Mouse (Mus musculus) neural tube, embryonic 11.5 days (tissue): Measurements from ENCODE around the gene Zfp747. TPM values are rescaled to one million over a fixed set of nuclear protein-coding genes. Genes with fewer than 3 reads are reported as not detected.
"Not testable (repeated sequence)": the region's sequence is repeated elsewhere in the genome, so short reads cannot be mapped to it uniquely, and the experiment has no call there.

Experiments
- ATAC-seq: fragments of 200-750 bp; cut with Nextera tagmentation; 2 replicates; pipeline ENCODE4 v1.8.0; 2017; ENCODE audit warnings: moderate number of reproducible peaks, mild to moderate bottlenecking, moderate TSS enrichment, moderate library complexity; ENCODE audit not compliant: insufficient read depth, low FRiP score, low TSS enrichment
- DNase-seq: peaks from one replicate; pipeline ENCODE4 v3.0.0-alpha.2; 2015; ENCODE audit warnings: low spot score
- H3K27ac ChIP-seq: fragments of 300-500 bp; sonication (generic); 2 replicates; pipeline ENCODE4 v1.5.1; 2014; ENCODE audit warnings: low read depth, mild to moderate bottlenecking, low read length
- H3K27me3 ChIP-seq: fragments of 300-500 bp; sonication (generic); 2 replicates; pipeline ENCODE4 v1.6.1; 2014; ENCODE audit warnings: mild to moderate bottlenecking, low read length, mixed read lengths; ENCODE audit not compliant: control insufficient read depth, insufficient read depth
- H3K36me3 ChIP-seq: fragments of 300-500 bp; sonication (generic); 2 replicates; pipeline ENCODE4 v1.6.1; 2014; ENCODE audit warnings: mild to moderate bottlenecking, low read length, moderate library complexity, mixed read lengths; ENCODE audit not compliant: control insufficient read depth, insufficient read depth
- H3K4me1 ChIP-seq: fragments of 300-500 bp; sonication (generic); 2 replicates; pipeline ENCODE4 v1.6.1; 2014; ENCODE audit warnings: low read length, mixed read lengths; ENCODE audit not compliant: control insufficient read depth, insufficient read depth
- H3K4me2 ChIP-seq: fragments of 300-500 bp; sonication (generic); 2 replicates; pipeline ENCODE4 v1.6.1; 2014; ENCODE audit warnings: low read depth, mild to moderate bottlenecking, moderate library complexity
- H3K4me3 ChIP-seq: fragments of 300-500 bp; sonication (generic); 2 replicates; pipeline ENCODE4 v1.5.1; 2014; ENCODE audit warnings: low read depth, low read length
- H3K9ac ChIP-seq: fragments of 300-500 bp; sonication (generic); 2 replicates; pipeline ENCODE4 v1.6.1; 2014; ENCODE audit warnings: mild to moderate bottlenecking, low read length
- H3K9me3 ChIP-seq: fragments of 300-500 bp; sonication (generic); 2 replicates; pipeline ENCODE4 v1.6.1; 2016; ENCODE audit warnings: low read length; ENCODE audit not compliant: control insufficient read depth
- WGBS: fragments of 180-500 bp; shearing (Covaris S2); extraction: QIAGEN DNeasy Blood & Tissue Kit; methylation state at CpG from one replicate; pipeline ENCODE4 v1.1.7; 2014; 5-methylcytosine and 5-hydroxymethylcytosine counted together
- polyA plus RNA-seq: library from polyadenylated mRNA; unstranded; fragments of >200 nt; fragmentation: Nextera tagmentation; extraction: Ambion mirVana; gene quantifications from 2 replicates; pipeline ENCODE4 v1.2.1, GENCODE M21; 2014

The Zfp747 gene
- polyA plus RNA-seq, 1 experiment from 2014 or later = 9.4 TPM

DNA sequence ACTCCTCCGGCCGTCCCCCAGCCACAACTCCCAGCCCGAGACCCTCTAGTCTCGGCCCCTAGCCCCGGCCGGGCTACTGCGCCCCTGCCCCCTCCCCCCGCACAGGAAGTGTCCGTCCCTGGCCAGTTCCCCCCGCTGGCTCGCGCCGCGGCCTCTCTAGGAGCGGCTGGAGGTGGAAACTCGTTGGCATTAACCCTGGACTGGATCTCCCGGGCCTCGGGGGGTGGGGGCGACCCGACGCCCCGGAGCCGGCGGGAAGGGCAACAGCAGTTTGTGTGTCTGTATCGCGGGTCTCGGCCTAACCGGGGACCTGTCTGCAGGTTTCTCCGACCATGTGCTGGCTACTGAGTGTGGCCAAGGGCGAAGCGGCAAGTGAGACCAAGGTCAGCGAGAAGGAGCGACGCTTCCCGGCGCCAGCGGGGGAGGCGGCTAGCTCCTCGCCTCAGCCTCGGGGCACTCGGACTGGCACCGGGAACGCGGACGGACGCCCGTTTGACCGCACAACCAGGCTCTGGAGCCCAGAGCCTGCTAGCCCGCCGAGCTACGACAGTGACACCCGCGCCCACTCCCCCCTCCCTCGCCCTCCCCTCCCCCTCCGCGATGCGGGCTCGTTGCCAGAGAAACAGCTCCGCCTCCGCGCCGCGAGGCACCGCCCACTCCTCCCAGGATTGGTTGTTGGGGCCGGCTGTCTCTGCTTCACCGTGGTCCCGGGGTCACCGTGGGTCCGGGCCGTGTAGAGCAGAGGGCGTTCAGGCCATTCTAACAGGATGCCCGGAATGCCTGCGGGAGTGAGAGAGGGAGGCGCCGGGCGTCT lies 30.1 kb downstream of the Zfp747 start, which contains the start of gene Zfp768:
Gene Zfp768 (minus strand): TSS at position 78 of the 814 bp plus-strand sequence.
- ATAC-seq (peak; percentile 93), DNase-seq (peak; percentile 95)
- Histone ChIP-seq H3K27me3 (no peaks in the 10 kb centered on the region), H3K4me1 (peaks cover 5% of the 10 kb centered on the region; the same call in 1 of the 2 replicates), H3K27ac (peak within 1 kb of the TSS; percentile 84), H3K36me3 (peaks cover 5% of the 10 kb centered on the region; the same call in 1 of the 2 replicates), H3K9ac (peak within 1 kb of the TSS; percentile 86), H3K4me3 (peak within 1 kb of the TSS; percentile 95), H3K9me3 (no peaks in the 10 kb centered on the region), H3K4me2 (peak within 1 kb of the TSS; percentile 85)
- WGBS = under 1% methylated on average over 59 of the region's 76 CpGs

DNA sequence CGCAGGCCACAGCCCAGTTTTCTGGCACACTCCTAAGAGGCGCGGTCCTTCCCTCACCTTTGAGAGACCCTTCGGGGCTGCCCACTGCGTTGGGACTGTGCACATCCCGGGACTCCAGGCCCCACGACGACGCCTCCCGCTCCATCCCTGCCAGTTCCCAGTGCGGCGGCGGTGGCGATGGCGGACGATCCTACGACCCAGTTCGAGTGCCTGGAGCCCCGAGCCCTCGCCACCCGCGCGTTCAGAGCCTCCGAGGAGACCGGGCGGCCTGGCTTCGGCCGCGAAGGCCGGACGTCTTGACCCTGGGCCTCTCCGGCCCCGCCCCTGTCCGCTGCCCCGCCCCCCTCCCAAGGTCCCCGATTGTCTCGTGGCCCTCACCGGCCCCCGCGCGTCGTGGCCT lies 30.8 kb downstream of the Zfp747 start:
- Histone ChIP-seq H3K27ac (peak overlapping the region; percentile 84), H3K9ac (peak overlapping the region; percentile 86), H3K27me3 (no peaks in the 10 kb centered on the region), H3K36me3 (peaks cover 5% of the 10 kb centered on the region; the same call in 1 of the 2 replicates), H3K4me2 (peak overlapping the region; percentile 85), H3K4me3 (peak overlapping the region; percentile 95), H3K9me3 (no peaks in the 10 kb centered on the region), H3K4me1 (peaks cover 5% of the 10 kb centered on the region; the same call in 1 of the 2 replicates)
- ATAC-seq = 0 out of 2 replicates have a peak, but pooled peaks have one; percentile 26
- WGBS = 0% methylated on average over 41 of the region's 42 CpGs
- DNase-seq = no peak

DNA sequence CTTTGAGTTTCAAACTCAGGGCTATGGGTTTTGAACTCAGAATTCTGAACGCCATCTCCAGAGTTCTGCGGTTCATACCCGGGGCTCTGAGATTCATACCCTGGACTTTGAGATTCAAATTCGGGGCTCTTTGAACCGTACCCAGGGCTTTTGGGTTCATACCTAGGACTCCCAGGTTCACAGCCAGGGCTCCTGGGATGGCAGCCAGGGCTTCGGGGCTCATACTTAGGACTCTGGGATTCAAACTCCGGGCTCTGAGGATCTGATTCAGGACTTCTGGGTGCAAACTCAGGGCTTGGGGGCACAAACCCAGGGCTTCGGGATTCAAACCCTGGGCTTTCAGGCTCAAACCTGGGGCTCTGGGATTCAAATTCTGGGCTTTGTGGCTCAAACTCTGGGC lies 31.5 kb downstream of the Zfp747 start:
- H3K4me3 ChIP-seq = peak overlapping the region; percentile 95; the same call in 1 of the 2 replicates
- WGBS = 90% methylated on average over 8 of the region's 8 CpGs
- no peak for ATAC-seq

DNA sequence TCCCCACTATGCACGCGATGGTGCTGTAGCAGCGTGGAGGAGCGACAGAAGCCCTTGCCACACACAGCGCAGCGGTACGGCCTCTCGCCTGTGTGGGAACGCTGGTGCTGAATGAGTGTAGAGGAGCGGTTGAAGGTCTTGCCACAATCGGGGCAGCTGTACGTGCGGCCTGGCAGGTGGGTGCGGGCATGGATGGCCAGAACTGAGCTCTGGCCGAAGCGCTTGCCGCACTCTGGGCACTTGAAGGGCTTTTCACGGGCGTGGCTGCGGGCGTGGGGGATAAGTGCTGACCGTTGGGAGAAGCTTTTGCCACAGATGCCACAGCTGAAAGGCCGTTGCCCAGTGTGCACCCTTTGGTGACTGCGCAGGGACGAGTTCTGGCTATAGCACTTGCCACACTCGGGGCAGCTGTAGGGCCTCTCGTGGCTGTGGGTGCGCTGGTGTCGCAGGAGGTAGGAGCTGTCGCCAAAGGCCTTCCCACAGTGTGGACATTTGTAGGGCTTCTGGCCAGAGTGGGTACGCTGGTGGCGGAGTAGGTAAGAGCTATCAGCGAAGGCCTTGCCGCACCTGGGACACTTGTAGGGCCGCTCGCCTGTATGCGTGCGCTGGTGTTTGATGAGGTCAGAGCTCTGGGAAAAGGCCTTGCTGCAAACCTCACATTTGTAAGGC lies 32.4 kb downstream of the Zfp747 start:
- Histone ChIP-seq H3K4me3 (peak overlapping the region; percentile 1; the same call in 1 of the 2 replicates), H3K4me2 (no peak overlapping the region), H3K27me3 (no peaks in the 10 kb centered on the region), H3K4me1 (peaks cover 5% of the 10 kb centered on the region; the same call in 1 of the 2 replicates), H3K9ac (no peak overlapping the region), H3K36me3 (peaks cover 5% of the 10 kb centered on the region; the same call in 1 of the 2 replicates), H3K27ac (no peak overlapping the region), H3K9me3 (no peaks in the 10 kb centered on the region)
- WGBS = 94% methylated on average over 38 of the region's 38 CpGs
- ATAC-seq = no peak
- DNase-seq = no peak

More for the DNA sequence above, 31.5 kb downstream of the Zfp747 start:
- Histone ChIP-seq H3K9ac (no peak overlapping the region), H3K4me2 (peak overlapping the region; percentile 85), H3K27ac (no peak overlapping the region), H3K4me1 (peaks cover 5% of the 10 kb centered on the region; the same call in 1 of the 2 replicates), H3K27me3 (no peaks in the 10 kb centered on the region), H3K9me3 (no peaks in the 10 kb centered on the region), H3K36me3 (peaks cover 5% of the 10 kb centered on the region; the same call in 1 of the 2 replicates)
- DNase-seq = no peak

DNA sequence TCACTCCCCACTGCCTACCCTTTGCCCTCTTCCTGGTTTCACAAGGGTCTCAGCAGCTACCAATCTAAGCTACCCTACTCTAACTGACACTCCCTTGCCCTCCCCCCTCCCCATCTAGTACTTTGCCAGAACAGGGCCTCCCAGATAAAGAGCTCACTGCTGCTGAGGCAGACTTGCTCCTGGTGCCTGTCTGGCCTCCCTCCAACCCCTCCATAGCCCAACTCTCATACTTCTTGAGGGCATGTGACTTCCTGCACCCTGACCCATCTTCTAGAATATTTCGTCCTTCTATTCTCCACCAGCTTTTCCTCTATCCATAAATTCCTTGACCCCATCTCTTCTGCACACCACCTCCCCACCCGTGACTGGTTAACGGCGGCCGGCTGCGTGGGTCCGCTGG lies 33.0 kb downstream of the Zfp747 start:
- no peak for DNase-seq

DNA sequence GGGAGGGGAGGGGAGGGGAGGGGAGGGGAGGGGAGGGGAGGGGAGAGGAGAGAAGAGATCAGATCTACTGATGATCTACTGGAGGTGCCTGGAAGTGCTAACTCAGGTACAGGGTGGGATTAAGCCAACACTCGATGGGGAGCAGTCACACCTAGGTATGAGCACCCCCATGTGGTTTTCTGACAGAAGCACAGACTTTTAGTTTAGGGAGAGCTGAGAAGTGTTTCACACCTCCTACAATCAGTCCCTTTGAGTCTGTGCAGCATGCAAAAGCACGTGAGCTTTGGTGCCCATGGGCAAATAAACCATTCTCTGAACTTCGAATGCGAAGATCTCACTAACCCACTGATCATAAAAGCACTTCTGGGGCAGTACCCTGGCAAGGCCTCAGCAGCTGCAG lies 33.5 kb downstream of the Zfp747 start:
- Histone ChIP-seq H3K9ac (no peak overlapping the region), H3K27ac (no peak overlapping the region), H3K4me1 (peaks cover 5% of the 10 kb centered on the region; the same call in 1 of the 2 replicates), H3K4me2 (no peak overlapping the region), H3K4me3 (no peak overlapping the region), H3K36me3 (peaks cover 5% of the 10 kb centered on the region; the same call in 1 of the 2 replicates), H3K27me3 (no peaks in the 10 kb centered on the region), H3K9me3 (no peaks in the 10 kb centered on the region)
- 69% methylated on average over 4 of the region's 4 CpGs for WGBS
- ATAC-seq (no peak), DNase-seq (no peak)

More for the DNA sequence above, 33.0 kb downstream of the Zfp747 start:
- Histone ChIP-seq H3K4me2 (no peak overlapping the region), H3K4me3 (no peak overlapping the region), H3K4me1 (peaks cover 5% of the 10 kb centered on the region; the same call in 1 of the 2 replicates), H3K9me3 (no peaks in the 10 kb centered on the region), H3K27me3 (no peaks in the 10 kb centered on the region), H3K36me3 (peaks cover 5% of the 10 kb centered on the region; the same call in 1 of the 2 replicates), H3K27ac (no peak overlapping the region), H3K9ac (no peak overlapping the region)
- no peak for ATAC-seq
- WGBS = 96% methylated on average over 7 of the region's 7 CpGs

DNA sequence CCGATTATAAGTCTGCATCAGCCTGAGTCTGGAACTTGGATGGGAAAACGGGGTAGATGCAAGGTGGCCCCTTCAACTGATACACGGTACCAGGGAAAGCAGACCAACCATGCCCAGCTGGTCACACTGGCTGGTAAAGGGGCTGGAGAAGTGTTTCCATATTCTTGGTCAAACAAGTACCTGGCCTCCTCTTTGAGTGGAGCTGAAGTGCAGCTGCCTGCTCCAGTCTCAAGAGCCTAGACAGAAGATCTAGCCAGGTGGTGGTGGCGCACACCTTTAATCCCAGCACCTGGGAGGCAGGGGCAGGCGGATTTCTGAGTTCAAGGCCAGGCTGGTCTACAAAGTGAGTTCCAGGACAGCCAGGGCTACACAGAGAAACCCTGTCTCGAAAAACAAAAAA lies 34.0 kb downstream of the Zfp747 start:
- WGBS = 94% methylated on average over 5 of the region's 6 CpGs
- H3K27ac ChIP-seq, DNase-seq, H3K4me2 ChIP-seq, H3K4me1 ChIP-seq, H3K9me3 ChIP-seq, ATAC-seq, H3K36me3 ChIP-seq, H3K27me3 ChIP-seq, H3K4me3 ChIP-seq, H3K9ac ChIP-seq: not testable (repeated sequence)

DNA sequence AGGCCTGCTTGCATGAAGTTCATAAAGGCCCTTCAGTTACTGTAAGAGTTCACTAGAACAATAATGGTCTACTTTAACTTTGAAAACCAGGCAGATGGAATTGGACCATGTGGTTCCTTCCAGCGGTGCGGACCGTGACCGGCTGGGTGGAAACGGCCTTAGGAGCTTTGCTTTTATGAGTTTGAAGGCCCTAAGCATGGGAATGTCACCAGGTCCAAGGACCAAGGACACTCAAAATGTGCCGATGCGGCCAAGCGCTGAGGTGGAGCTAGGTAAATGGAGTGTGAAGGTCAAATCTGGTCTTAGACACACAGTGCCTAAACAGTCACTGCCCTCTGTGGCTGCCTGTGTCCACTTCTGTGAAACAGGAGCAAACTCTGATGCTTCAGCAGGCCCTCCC lies 34.5 kb downstream of the Zfp747 start:
- Histone ChIP-seq H3K9ac (no peak overlapping the region), H3K9me3 (no peaks in the 10 kb centered on the region), H3K27me3 (no peaks in the 10 kb centered on the region), H3K36me3 (peaks cover 5% of the 10 kb centered on the region; the same call in 1 of the 2 replicates), H3K4me2 (no peak overlapping the region), H3K4me3 (no peak overlapping the region), H3K4me1 (peaks cover 5% of the 10 kb centered on the region; the same call in 1 of the 2 replicates), H3K27ac (no peak overlapping the region)
- no peak for DNase-seq
- no peak for ATAC-seq
- 93% methylated on average over 8 of the region's 8 CpGs for WGBS
